Mouse (Mus musculus) embryonic facial prominence, embryonic 13.5 days (tissue): ENCODE measurements at regions not wholly inside any gene's neighbourhood (a gene's known extent, or its start where the extent isn't known, plus 50 kb on each side); places are given as distances from the start of the nearest gene placed in this dataset.
A peak's percentile ranks its signal among the peaks of the same experiment; 100 is the strongest.

Source experiments
- ATAC-seq: fragments of 200-750 bp; cut with Nextera tagmentation; 2 replicates; pipeline ENCODE4 v1.8.0; 2017; ENCODE audit warnings: low read depth; ENCODE audit not compliant: insufficient number of reproducible peaks, insufficient read depth, low FRiP score, low TSS enrichment
- H3K27ac ChIP-seq: fragments of 300-500 bp; sonication (generic); 2 replicates; pipeline ENCODE4 v1.5.1; 2015; ENCODE audit warnings: moderate library complexity, mild to moderate bottlenecking, inconsistent platforms
- H3K27me3 ChIP-seq: fragments of 300-500 bp; sonication (generic); 2 replicates; pipeline ENCODE4 v1.6.1; 2015; ENCODE audit warnings: mild to moderate bottlenecking, inconsistent platforms
- H3K36me3 ChIP-seq: fragments of 300-500 bp; sonication (generic); 2 replicates; pipeline ENCODE4 v1.6.1; 2015; ENCODE audit warnings: mild to moderate bottlenecking, inconsistent platforms
- H3K4me1 ChIP-seq: fragments of 300-500 bp; sonication (generic); 2 replicates; pipeline ENCODE4 v1.6.1; 2015; ENCODE audit warnings: inconsistent platforms
- H3K4me2 ChIP-seq: fragments of 300-500 bp; sonication (generic); 2 replicates; pipeline ENCODE4 v1.6.1; 2015; ENCODE audit warnings: moderate library complexity, mild to moderate bottlenecking, inconsistent platforms
- H3K4me3 ChIP-seq: fragments of 300-500 bp; sonication (generic); 2 replicates; pipeline ENCODE4 v1.5.1; 2015; ENCODE audit warnings: mild to moderate bottlenecking, inconsistent platforms
- H3K9ac ChIP-seq: fragments of 300-500 bp; sonication (generic); 2 replicates; pipeline ENCODE4 v1.6.1; 2015; ENCODE audit warnings: mild to moderate bottlenecking, inconsistent platforms
- H3K9me3 ChIP-seq: fragments of 300-500 bp; sonication (generic); 2 replicates; pipeline ENCODE4 v1.6.1; 2016; ENCODE audit warnings: inconsistent platforms
- WGBS: fragments of 180-500 bp; shearing (Covaris S2); methylation state at CpG from one replicate; pipeline ENCODE4 v1.1.7; 2015; ENCODE audit warnings: mixed read lengths; 5-methylcytosine and 5-hydroxymethylcytosine counted together

- ATAC-seq, result no peak
- H3K4me1 ChIP-seq, result no peaks in the 10 kb centered on the region; the same call in 1 of the 2 replicates
- no peaks in the 10 kb centered on the region for H3K9me3 ChIP-seq
- H3K4me2 ChIP-seq, result no peak overlapping the region
- no peak overlapping the region for H3K9ac ChIP-seq
- no peak overlapping the region for H3K27ac ChIP-seq
- H3K4me3 ChIP-seq, result no peak overlapping the region
- no peaks in the 10 kb centered on the region for H3K27me3 ChIP-seq
- no peaks in the 10 kb centered on the region for H3K36me3 ChIP-seq
- 77% methylated on average over 4 of the region's 4 CpGs for WGBS
Observed at GRCm38 (mm10) chr3:119919501-119920141, 135.4 kb upstream of the Ptbp2 start.

GRCm38 (mm10) chr3:119915984-119916865 is 132.0 kb upstream of the Ptbp2 start:
- 92% methylated on average over 4 of the region's 4 CpGs for WGBS
- Histone ChIP-seq H3K9me3 (no peaks in the 10 kb centered on the region), H3K27ac (no peak overlapping the region), H3K9ac (no peak overlapping the region), H3K4me3 (no peak overlapping the region), H3K4me2 (no peak overlapping the region), H3K36me3 (no peaks in the 10 kb centered on the region), H3K4me1 (no peaks in the 10 kb centered on the region; the same call in 1 of the 2 replicates), H3K27me3 (no peaks in the 10 kb centered on the region)
- no peak for ATAC-seq

GRCm38 (mm10) chr3:119911532-119911931 is 127.3 kb upstream of the Ptbp2 start:
- H3K27ac ChIP-seq, result no peak overlapping the region
- no peak overlapping the region for H3K4me3 ChIP-seq
- no peaks in the 10 kb centered on the region for H3K36me3 ChIP-seq
- no peaks in the 10 kb centered on the region for H3K9me3 ChIP-seq
- H3K27me3 ChIP-seq, result no peaks in the 10 kb centered on the region
- H3K4me1 ChIP-seq, result no peaks in the 10 kb centered on the region
- ATAC-seq, result no peak
- 12% methylated on average over 8 of the region's 8 CpGs for WGBS
- H3K9ac ChIP-seq, result no peak overlapping the region
- no peak overlapping the region for H3K4me2 ChIP-seq

GRCm38 (mm10) chr3:119904244-119904643 is 120.0 kb upstream of the Ptbp2 start:
- Histone ChIP-seq H3K4me3 (no peak overlapping the region), H3K9me3 (no peaks in the 10 kb centered on the region), H3K9ac (no peak overlapping the region), H3K36me3 (no peaks in the 10 kb centered on the region), H3K27ac (no peak overlapping the region), H3K4me1 (no peaks in the 10 kb centered on the region), H3K4me2 (no peak overlapping the region), H3K27me3 (no peaks in the 10 kb centered on the region)
- WGBS, result 62% methylated on average over 3 of the region's 3 CpGs
- no peak for ATAC-seq

GRCm38 (mm10) chr3:119895141-119895540 is 110.9 kb upstream of the Ptbp2 start:
- Histone ChIP-seq H3K27me3 (no peaks in the 10 kb centered on the region), H3K9me3 (no peaks in the 10 kb centered on the region), H3K36me3 (no peaks in the 10 kb centered on the region), H3K9ac (no peak overlapping the region), H3K4me3 (no peak overlapping the region), H3K4me1 (peaks cover 20% of the 10 kb centered on the region), H3K27ac (no peak overlapping the region), H3K4me2 (no peak overlapping the region)
- no peak for ATAC-seq
- 81% methylated on average over 3 of the region's 3 CpGs for WGBS

GRCm38 (mm10) chr3:119894035-119894434 is 109.8 kb upstream of the Ptbp2 start:
- peak overlapping the region; percentile 63 for H3K4me2 ChIP-seq
- ATAC-seq, result no peak; the same call in 1 of the 2 replicates
- 31% methylated on average over 10 of the region's 10 CpGs for WGBS
- H3K27ac ChIP-seq, result peak overlapping the region; percentile 57; the same call in 1 of the 2 replicates
- peaks cover 20% of the 10 kb centered on the region for H3K4me1 ChIP-seq
- H3K4me3 ChIP-seq, result 0 out of 2 replicates have a peak overlapping the region, but pooled peaks have one; percentile 34
- H3K36me3 ChIP-seq, result no peaks in the 10 kb centered on the region
- H3K9ac ChIP-seq, result no peak overlapping the region
- no peaks in the 10 kb centered on the region for H3K27me3 ChIP-seq
- no peaks in the 10 kb centered on the region for H3K9me3 ChIP-seq

- no peaks in the 10 kb centered on the region for H3K36me3 ChIP-seq
- WGBS, result 6% methylated on average over 20 of the region's 20 CpGs
Observed at GRCm38 (mm10) chr3:119893165-119893910, 109.1 kb upstream of the Ptbp2 start.

GRCm38 (mm10) chr3:119892533-119893164 is 108.4 kb upstream of the Ptbp2 start:
- peaks cover 18% of the 10 kb centered on the region for H3K4me1 ChIP-seq
- no peak for ATAC-seq
- 60% methylated on average over 9 of the region's 9 CpGs for WGBS
- H3K4me2 ChIP-seq, result peak overlapping the region; percentile 63; the same call in 1 of the 2 replicates
- no peaks in the 10 kb centered on the region for H3K36me3 ChIP-seq
- H3K4me3 ChIP-seq, result no peak overlapping the region
- no peaks in the 10 kb centered on the region for H3K9me3 ChIP-seq
- H3K27ac ChIP-seq, result no peak overlapping the region
- no peak overlapping the region for H3K9ac ChIP-seq
- H3K27me3 ChIP-seq, result no peaks in the 10 kb centered on the region

More at GRCm38 (mm10) chr3:119893165-119893910, 109.1 kb upstream of the Ptbp2 start:
- peak overlapping the region; percentile 57 for H3K27ac ChIP-seq
- peak overlapping the region; percentile 34 for H3K4me3 ChIP-seq
- peaks cover 20% of the 10 kb centered on the region for H3K4me1 ChIP-seq
- H3K27me3 ChIP-seq, result no peaks in the 10 kb centered on the region
- peak overlapping the region; percentile 63 for H3K4me2 ChIP-seq
- H3K9me3 ChIP-seq, result no peaks in the 10 kb centered on the region
- H3K9ac ChIP-seq, result peak overlapping the region; percentile 58; the same call in 1 of the 2 replicates
- ATAC-seq, result no peak

- no peaks in the 10 kb centered on the region for H3K27me3 ChIP-seq
- H3K9me3 ChIP-seq, result no peaks in the 10 kb centered on the region
- H3K4me3 ChIP-seq, result no peak overlapping the region
- no peak overlapping the region for H3K4me2 ChIP-seq
- H3K36me3 ChIP-seq, result no peaks in the 10 kb centered on the region
- 64% methylated on average over 4 of the region's 4 CpGs for WGBS
- H3K27ac ChIP-seq, result no peak overlapping the region
- no peak for ATAC-seq
- H3K9ac ChIP-seq, result no peak overlapping the region
- peaks cover 18% of the 10 kb centered on the region for H3K4me1 ChIP-seq
Observed at GRCm38 (mm10) chr3:119890911-119891310, 106.6 kb upstream of the Ptbp2 start.

GRCm38 (mm10) chr3:119888487-119888886 is 104.2 kb upstream of the Ptbp2 start:
- H3K9ac ChIP-seq, result no peak overlapping the region
- H3K4me2 ChIP-seq, result no peak overlapping the region
- no peaks in the 10 kb centered on the region for H3K27me3 ChIP-seq
- no peaks in the 10 kb centered on the region for H3K9me3 ChIP-seq
- no peak overlapping the region for H3K4me3 ChIP-seq
- ATAC-seq, result no peak
- no peak overlapping the region for H3K27ac ChIP-seq
- no peaks in the 10 kb centered on the region for H3K36me3 ChIP-seq
- peaks cover 9% of the 10 kb centered on the region for H3K4me1 ChIP-seq
- 94% methylated on average over 3 of the region's 3 CpGs for WGBS

GRCm38 (mm10) chr3:119876395-119876794 is 92.1 kb upstream of the Ptbp2 start:
- no peaks in the 10 kb centered on the region for H3K36me3 ChIP-seq
- no peaks in the 10 kb centered on the region for H3K27me3 ChIP-seq
- no peaks in the 10 kb centered on the region for H3K9me3 ChIP-seq
- no peak overlapping the region for H3K4me3 ChIP-seq
- WGBS, result 66% methylated on average over 5 of the region's 5 CpGs
- H3K27ac ChIP-seq, result no peak overlapping the region
- ATAC-seq, result no peak
- H3K4me1 ChIP-seq, result no peaks in the 10 kb centered on the region
- H3K9ac ChIP-seq, result no peak overlapping the region
- no peak overlapping the region for H3K4me2 ChIP-seq
